In the genomic region with DNA sequence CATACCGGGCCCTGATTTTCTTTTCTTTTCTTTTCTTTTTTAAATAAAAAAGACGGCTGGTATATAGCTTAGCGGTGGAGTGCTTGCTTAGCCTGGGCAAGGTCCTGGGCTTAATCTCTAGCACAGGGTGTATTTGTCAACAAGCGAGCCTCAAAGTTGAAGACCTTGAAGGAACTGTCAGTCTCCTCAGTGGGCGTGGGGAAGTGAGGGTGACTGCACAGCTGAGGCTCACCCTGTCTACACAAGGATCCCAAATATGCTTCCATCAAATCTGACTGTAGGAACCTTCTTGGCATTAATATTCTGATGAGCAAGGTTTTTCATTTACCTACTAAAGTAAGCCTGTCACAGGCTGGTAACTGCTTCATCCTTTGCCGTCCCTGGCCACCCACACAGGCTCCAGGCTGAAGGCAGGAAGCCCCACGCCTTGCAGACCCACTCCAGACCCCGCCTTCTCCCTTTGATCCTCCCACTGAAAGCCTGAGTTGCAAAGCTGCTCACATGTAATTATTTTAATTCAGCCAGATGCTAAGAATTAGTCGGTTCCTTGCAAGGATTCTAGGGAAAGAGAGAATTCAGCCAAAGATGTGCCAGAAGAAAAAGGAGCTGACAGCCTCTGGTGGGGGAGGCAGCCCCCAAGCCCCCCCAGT, we compare ENCODE assay signal across 8 mouse cellular contexts. TPM values are rescaled to one million over a fixed set of nuclear protein-coding genes. Genes with fewer than 3 reads are reported as not detected.
DNase-seq lines count a peak whose midpoint lies in the region; ATAC-seq lines count a peak whose summit lies in the region.

No protein-coding gene starts in this region.

- no peak for DNase-seq in neural tube, embryonic 10.5 days (ENCODE audit: extremely low spot score, low spot score)
- DNase-seq in left cerebral cortex, postnatal 14 days (ENCODE audit: low spot score in 2 of 2): peak; percentile 57 to 60
- peak; percentile 64 for DNase-seq in telencephalon, adult 2 months (ENCODE audit: low read depth, low spot score)
- no peak for DNase-seq in Muller cell, postnatal 12 days (ENCODE audit: inconsistent ontology term)
- no peak for DNase-seq in testis, postnatal 14 days (ENCODE audit: low spot score)
- DNase-seq in cerebellum, adult 11-12 months: no peak

- intact Hi-C loops in left cerebral cortex, postnatal 14 days (cut with DNase I): no loop called here

- 33% methylated on average over 9 of the region's 9 CpGs for WGBS in neural tube, embryonic 13.5 days
- 9% methylated on average over 9 of the region's 9 CpGs for WGBS in embryonic facial prominence, embryonic 15.5 days

- no peak overlapping the region for H3K9ac ChIP-seq in neural tube, embryonic 13.5 days
- no peak overlapping the region for H3K9ac ChIP-seq in embryonic facial prominence, embryonic 15.5 days

- no peaks in the 10 kb centered on the region for H3K9me3 ChIP-seq in neural tube, embryonic 13.5 days
- no peaks in the 10 kb centered on the region for H3K9me3 ChIP-seq in embryonic facial prominence, embryonic 15.5 days (replicated peaks)

- H3K27ac ChIP-seq in neural tube, embryonic 13.5 days (replicated peaks): peak overlapping the region; percentile 38; the same call in 1 of the 2 replicates
- H3K27ac ChIP-seq in embryonic facial prominence, embryonic 15.5 days (replicated peaks): peak overlapping the region; percentile 83

- no peak overlapping the region for H3K4me3 ChIP-seq in neural tube, embryonic 13.5 days
- no peak overlapping the region for H3K4me3 ChIP-seq in embryonic facial prominence, embryonic 15.5 days (replicated peaks)

- no peak overlapping the region for H3K4me2 ChIP-seq in neural tube, embryonic 13.5 days
- no peak overlapping the region for H3K4me2 ChIP-seq in embryonic facial prominence, embryonic 15.5 days (replicated peaks)

- H3K27me3 ChIP-seq in neural tube, embryonic 13.5 days: no peaks in the 10 kb centered on the region
- 0 out of 2 replicates have a peak, but pooled peaks cover 4% of the 10 kb centered on the region for H3K27me3 ChIP-seq in embryonic facial prominence, embryonic 15.5 days

- no peaks in the 10 kb centered on the region for H3K36me3 ChIP-seq in neural tube, embryonic 13.5 days
- H3K36me3 ChIP-seq in embryonic facial prominence, embryonic 15.5 days: no peaks in the 10 kb centered on the region

- peaks cover 8% of the 10 kb centered on the region for H3K4me1 ChIP-seq in neural tube, embryonic 13.5 days (replicated peaks)
- H3K4me1 ChIP-seq in embryonic facial prominence, embryonic 15.5 days: peaks cover 12% of the 10 kb centered on the region

- ATAC-seq in neural tube, embryonic 13.5 days (ENCODE audit: low read depth): no peak; the same call in 1 of the 2 replicates
- ATAC-seq in embryonic facial prominence, embryonic 15.5 days (ENCODE audit: insufficient number of reproducible peaks, low FRiP score, low TSS enrichment, low read depth): peak; percentile 77; the same call in 1 of the 2 replicates

RNA-seq across cellular contexts. Expression of gene Cpne5, which starts 38.7 kb away (rescaled TPM):
- 21.6 and 23.4 TPM in 2 replicates for polyA plus RNA-seq in neural tube, embryonic 13.5 days (2015; fragmentation: Nextera tagmentation; extraction: Ambion mirVana)
- 27.6 and 28.9 TPM in 2 replicates for polyA plus RNA-seq in embryonic facial prominence, embryonic 15.5 days (2015; fragmentation: Nextera tagmentation; extraction: Ambion mirVana)
- 10 to 100 TPM; 82.0 to 86.5 TPM for total RNA-seq in left cerebral cortex, postnatal 14 days (2021)

Comparison
In these comparisons a context has a peak if more than half of its experiments do, and no peak if none do; other contexts are left out.
1. DNase-seq: peak in left cerebral cortex, postnatal 14 days (2 of 2) and telencephalon, adult 2 months (single experiment); none in neural tube, embryonic 10.5 days (single experiment), Muller cell, postnatal 12 days (single experiment), testis, postnatal 14 days (single experiment) and cerebellum, adult 11-12 months (single experiment).